Mouse (Mus musculus): ENCODE measurements at regions not wholly inside any gene's neighbourhood (a gene's known extent, or its start where the extent isn't known, plus 50 kb on each side); places are given as distances from the start of the nearest gene placed in this dataset.
"Not testable (repeated sequence)": the region's sequence is repeated elsewhere in the genome, so short reads cannot be mapped to it uniquely, and the experiment has no call there.

DNA sequence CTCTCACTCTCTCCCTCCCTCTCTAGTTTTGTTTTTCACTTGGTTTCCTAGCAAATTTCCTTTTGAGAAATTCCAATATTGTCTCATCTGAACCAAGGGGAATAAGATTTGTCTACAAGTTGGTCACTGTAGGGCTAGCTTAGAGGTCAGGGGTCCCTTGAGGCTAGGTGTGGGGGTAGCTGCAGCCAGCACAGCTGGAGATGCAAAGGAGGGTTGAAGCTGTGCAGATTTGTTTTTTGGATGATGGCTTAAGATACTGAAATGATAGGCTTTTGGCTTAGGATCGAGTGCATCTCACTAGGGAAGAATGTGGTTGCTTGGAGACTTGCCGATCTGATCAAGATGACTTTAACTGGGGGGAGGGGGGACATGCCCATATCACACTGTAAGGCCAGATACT, 88.3 kb upstream of the Tmem28 start:
- no peak for DNase-seq (ENCODE audit: low spot score in 2 of 2)

DNA sequence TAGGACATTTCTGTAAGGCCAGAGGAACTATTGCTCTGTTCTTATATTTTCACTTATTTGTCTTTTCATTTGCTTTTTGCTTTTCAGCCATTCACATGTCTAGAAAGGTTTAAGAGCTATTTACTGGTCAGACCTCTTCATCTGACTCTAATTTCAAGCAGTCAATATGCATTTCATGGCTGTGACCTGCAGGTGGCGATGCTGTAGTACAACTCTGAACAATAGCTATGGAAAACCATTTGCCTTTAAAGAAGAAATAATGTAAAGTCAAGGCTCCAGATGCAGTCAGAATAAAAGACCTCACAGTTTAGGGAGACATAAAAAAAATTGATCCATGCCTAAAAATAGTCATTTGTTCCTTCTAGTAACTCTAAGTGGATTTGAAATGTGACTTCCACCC, 95.7 kb upstream of the Tmem28 start:
- DNase-seq (ENCODE audit: low spot score in 2 of 2) = peak in 1 of 2 experiments; percentile 29

DNA sequence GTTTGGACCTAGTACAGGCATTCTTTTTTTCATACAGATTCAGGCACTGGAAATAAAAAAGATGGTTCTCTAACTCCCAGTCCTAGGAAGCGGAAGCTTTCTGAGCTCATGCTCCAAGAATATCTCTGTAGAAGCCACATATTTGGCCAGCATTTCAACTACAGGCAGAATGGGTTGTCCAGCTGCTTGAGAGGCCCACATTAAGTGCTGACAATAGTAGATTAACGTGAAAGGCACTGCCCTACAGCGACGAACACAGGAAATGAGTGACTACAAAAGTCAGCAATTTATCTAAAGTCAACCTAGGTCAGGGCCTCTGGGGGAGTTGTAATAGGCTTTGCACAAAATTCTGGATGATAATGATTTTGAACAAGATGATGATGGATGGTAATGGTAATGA, 125.5 kb upstream of the Tmem28 start:
- no peak for DNase-seq (ENCODE audit: low spot score in 2 of 2)

DNA sequence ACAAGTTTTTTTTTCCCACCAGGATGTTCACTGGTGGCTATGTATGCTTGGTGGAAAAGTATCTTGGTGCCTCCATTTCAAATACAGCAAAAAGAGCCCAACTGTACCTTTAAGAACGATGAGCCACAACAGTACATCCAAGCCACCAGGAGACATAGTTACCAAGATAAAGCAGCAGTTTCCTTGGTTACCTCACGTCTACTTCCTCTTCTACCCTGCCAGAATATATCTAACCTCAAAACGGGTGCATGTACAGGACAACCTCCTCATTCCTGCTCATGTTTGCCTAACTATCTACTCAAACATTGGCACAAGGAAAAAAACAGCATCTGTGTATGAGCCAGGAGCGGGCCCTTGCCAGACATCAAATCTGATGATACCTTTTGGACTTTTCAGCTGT, 129.8 kb upstream of the Tmem28 start:
- peak; percentile 2 to 4 for DNase-seq (ENCODE audit: low spot score in 2 of 2)

DNA sequence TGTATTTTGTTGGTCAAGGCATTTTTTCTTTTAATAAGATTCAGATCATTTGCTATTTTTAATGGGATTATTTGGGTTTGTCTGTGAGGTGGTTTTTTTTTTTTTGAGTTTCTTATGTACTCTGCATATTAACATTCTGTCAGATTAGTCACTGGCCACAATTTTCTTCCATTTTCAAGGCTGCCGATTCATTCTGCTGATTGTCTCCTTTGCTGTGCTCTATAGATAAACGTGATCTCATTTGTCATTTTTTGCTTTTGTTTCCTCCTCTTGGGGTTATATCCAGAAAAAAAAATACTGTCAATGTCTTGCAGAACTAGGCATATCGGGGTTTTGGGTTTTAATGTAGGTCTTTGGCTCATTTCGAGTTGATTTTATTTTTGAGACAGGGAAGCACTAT, 131.1 kb upstream of the Tmem28 start:
- DNase-seq (ENCODE audit: low spot score in 2 of 2) = no peak

DNA sequence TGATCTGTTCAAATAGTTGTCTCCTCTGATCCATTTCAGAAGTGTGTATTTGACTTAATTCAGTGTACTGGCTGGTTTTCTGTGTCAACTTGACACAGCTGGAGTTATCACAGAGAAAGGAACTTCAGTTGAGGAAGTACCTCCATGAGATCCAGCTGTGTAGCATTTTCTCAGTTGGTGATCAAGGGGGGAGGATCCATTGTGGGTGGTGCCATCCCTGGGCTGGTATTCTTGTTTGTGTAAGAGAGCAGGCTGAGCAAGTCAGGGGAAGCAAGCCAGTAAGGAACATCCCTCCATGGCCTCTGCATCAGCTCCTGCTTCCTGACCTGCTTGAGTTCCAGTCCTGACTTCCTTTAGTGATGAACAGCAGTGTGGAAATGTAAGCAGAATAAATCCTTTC, 138.3 kb upstream of the Tmem28 start:
- DNase-seq (ENCODE audit: low spot score in 2 of 2) = not testable (repeated sequence)

DNA sequence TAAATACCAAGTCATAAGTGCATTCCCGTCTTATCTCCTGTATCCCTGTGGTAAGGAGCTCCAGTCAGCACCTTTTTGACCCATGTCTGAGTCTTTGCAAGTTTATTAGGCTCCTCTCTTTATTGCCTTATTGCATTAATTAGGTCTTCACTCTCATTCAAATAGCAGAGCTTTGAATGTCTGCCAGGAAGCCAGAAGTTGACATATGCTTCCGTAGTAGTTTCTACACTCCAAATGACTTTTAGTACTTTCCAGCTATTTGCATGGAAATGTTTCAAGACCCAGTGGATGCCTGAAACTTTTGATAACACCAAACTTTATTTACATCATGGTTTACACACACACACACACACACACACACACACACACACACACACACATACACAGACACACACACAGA, 153.2 kb upstream of the Tmem28 start:
- no peak for DNase-seq (ENCODE audit: low spot score in 2 of 2)

DNA sequence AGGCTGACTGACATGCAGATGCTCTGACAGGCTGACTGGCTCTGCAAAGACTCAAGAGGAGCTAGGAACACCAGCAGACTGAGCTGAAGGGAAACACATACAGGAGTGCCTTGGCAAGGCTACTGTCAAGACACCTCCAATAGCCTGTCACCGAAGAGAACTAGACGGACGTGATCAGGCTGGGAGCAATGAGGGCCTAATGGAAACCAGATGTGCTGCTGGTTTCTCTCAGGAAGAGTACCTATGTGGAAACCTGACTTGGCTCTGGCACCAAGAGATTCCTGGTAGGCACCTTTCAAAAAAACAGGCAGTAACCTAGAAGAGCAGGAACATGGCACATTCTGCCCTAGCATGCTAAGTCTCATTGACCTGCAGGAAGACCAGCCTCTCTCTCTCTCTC, 158.3 kb upstream of the Tmem28 start:
- DNase-seq (ENCODE audit: low spot score in 2 of 2) = no peak

DNA sequence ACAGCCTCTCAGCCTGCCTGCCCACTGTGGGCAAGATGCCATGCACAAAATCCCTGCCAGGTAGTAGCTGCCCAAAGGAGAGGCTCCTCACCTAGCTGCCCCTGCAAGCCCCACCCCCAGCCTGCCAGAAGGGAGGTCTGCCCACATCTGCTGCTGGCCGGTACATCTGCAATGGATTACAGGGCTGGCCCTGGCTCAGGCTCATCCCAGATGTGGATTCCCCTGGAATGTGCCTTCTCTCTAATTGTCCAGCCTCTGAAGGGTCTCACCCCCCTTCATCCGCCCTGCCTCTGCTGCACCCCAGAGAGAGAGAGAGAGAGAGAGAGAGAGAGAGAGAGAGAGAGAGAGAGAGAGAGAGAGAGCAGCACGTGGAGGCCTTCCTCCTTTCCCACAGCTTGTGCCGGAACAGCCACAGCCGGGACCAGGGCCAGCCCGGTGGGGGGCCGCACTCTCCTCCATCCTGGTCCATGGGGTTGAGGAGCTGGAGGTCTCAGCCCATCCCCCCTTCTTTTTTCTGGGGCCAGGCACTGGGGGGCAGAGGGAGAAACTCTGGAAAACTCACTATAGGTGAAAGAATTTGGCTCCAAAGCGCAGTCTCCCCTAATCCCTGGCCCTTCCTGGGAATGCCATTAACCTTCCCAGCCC, 161.2 kb upstream of the Tmem28 start:
- no peak for DNase-seq (ENCODE audit: low spot score in 2 of 2)

DNA sequence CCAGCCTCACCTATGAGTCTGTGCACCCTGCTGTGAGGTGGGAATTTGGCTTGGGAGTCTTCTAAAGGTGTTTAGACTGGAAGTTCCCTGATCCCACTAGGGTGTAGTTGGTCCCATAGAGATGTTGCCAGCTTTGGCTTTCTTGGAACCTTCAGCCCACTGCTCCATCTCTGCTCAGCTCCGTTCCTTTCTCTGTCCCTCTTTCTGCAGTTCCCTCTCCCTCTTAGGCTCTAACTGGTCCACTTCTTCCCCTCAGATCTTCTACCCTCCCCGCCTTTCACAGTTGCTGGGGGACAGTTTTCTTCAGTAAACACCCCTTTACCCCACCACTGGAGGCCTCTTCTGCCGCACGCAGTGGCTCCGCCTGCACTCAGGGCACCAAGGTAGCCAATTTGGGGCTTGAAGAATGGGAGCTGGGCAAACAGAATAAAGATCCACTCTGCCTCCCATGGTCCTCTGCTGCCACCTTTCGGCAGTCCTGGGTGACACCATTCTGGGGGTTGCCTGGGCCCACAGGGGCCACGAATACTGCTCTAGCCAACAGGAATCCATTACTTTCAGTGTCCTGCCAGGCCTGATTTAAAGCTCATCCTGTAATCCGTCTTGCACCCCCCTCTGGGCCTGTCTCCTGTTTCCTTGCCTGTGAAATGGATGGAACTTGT, 162.9 kb upstream of the Tmem28 start:
- peak; percentile 54 for DNase-seq (ENCODE audit: low spot score in 2 of 2)

DNA sequence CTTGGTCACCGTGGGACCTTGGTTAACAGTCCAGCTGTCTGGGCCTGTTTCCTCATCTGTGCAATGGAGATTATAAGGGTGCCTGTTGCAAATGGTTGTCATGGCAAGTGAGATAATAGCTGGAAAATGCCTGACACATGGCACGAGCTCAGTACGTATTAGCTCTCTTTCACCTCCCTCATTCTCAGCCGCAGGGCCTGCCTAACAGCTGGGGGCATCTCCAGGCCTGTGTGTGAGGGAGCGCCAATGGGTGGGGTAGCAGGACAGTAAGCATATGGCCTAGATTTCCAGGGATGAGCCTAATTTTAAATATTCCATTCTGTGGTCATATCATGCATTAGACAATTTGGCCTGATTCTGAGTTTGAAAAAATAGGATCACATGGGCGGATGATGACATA, 163.8 kb upstream of the Tmem28 start:
- no peak for DNase-seq (ENCODE audit: low spot score in 2 of 2)

DNA sequence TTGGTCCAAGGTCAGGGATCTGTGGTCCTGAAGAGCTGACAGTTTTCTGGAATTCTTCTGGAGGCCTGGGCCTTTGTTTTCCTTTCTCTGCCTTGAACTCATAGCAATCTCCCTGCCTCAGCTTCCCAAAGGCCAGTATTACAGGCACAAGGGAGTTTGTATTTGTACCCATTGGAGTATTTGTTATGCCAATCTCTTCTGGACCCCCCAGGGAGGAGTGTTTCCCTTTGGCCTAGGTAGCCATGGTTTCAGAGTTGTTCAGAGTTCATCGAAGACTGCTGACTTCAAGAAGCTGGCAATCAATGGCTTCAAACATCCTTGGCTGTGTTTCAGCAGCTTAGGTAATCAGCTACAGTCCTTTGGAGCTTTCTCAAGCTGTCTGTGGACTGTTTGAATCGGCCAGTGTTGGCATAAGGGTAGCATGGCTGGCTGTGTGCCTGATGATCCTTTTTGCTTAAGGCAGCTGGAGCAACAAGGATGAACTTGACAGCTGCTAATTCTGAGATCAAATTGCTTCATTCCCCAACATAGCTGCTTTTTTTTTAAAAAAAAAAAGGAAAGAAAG, 161.2 kb upstream of the Pja1 start:
- DNase-seq (ENCODE audit: low spot score in 2 of 2) = no peak

DNA sequence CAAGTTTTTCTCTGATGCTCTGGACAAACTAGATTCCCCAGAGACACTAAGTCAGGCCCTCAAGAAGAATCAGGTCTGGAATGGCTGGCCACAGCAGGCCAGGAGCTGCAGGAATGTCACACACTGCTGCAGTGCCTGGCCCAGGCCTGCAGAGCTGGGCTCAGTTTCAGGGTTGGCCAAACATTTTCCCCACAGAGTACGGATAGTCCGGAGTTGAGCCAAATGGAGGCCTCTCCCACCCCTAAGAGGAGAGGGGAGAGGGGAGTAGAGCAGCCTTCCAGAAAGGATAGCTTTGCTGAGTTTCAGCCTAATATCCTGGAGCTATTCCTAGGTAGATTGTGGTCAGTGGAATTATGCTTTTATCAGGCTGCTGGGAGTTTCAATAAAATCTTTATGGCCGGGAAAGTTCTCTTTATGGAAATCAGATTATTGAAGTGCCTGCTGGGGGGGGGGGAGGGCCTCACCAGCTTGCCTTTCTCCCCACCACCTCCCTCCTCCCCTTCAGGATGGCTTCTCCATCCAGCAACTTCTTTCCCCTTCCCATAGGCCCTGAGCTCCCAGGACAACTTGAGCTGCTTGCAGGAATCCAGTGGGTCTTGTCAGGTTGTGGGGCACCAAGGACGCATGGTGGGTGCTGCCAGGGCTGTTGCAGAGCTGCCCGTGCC, 153.6 kb upstream of the Pja1 start:
- DNase-seq (ENCODE audit: low spot score in 2 of 2) = no peak

DNA sequence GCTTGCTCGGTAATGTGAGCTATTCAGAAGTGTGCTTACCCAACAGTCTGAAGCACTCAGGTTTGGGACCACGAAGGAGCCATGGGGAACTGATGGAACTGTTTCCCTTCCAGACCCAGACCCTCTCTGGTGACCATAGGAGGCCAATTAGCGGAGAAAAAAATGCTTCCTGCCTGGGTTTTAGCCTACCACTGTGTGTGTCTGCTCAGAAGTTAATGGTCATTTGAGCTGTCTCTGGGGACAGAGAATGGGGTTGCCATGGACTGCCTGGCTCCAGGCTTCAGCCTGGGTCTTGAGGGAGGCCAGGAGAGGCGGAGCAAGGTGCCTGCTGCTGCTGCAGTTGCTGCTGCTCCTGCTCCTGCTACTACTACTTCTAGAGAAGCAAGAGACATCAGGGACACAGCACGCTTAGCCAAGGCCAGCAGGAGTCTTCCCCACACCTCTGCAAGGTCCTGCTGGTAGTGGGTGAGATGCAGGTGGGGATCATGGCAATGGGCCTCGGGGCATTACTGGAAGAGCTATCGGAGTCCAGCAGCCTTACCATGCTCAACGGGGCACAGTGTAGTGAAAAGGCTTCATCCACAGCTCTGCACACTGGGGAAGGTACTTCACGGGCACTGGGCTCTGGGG, 141.2 kb upstream of the Pja1 start:
- DNase-seq (ENCODE audit: low spot score in 2 of 2) = no peak

DNA sequence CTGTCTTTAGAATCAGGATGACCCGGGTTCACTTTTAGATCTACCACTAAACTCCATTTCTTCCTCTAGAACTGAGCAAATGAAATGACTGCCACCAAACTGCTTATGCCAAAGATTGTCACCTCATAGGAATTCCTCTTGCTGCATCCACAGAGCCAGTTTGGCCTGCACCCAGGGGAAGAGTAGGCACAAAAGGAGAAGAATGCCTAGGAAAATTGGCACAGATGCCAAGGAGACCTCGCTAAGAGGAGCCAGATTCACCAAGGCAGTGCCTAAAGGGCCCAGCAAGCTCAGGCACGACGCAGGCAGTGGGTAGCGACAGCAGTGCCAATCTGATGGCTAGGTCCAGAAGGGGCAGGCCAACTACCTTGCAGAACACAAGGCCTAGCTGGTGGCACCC, 139.0 kb upstream of the Pja1 start:
- no peak for DNase-seq (ENCODE audit: low spot score in 2 of 2)

DNA sequence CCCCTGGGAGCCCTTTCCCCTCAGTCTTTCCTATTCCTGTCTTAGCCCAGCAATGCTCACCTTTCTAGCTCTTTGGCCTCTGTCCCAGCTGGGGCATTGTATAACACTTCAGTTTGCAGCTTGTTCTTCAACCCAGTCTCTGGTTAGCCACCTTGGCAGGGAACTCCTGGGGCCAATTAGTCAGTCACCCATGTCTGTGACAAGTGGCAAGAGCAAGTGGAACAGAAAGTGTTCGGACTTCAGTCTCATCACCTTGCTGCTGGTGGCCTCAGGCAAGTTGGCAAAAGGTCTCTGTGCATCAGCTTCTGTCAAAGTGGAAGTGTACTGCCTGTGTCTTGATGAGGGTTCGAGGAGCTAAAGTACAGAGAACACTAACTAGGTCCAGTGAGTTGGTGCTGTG, 138.5 kb upstream of the Pja1 start:
- DNase-seq (ENCODE audit: low spot score in 2 of 2) = no peak

DNA sequence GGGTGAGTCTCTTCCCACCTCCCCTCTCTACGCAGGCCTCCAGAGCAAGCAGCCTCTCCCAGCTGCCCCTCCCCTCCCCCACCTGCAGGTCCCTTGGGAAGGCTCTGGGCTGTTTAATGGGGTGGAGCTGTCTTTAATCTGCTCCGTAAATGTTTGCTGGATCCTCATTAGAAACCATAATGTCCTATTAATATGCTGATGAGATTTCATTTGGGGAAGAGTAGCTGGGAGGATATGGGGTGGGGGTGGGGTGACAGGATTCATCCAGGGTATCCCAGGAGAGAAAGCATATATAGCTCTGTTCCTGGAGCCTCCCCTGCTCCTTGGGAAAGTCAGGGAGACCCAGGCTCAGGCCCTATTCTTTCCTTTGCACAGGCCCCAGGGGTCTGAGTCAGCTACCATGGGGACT, 137.2 kb upstream of the Pja1 start:
- DNase-seq (ENCODE audit: low spot score in 2 of 2) = no peak

DNA sequence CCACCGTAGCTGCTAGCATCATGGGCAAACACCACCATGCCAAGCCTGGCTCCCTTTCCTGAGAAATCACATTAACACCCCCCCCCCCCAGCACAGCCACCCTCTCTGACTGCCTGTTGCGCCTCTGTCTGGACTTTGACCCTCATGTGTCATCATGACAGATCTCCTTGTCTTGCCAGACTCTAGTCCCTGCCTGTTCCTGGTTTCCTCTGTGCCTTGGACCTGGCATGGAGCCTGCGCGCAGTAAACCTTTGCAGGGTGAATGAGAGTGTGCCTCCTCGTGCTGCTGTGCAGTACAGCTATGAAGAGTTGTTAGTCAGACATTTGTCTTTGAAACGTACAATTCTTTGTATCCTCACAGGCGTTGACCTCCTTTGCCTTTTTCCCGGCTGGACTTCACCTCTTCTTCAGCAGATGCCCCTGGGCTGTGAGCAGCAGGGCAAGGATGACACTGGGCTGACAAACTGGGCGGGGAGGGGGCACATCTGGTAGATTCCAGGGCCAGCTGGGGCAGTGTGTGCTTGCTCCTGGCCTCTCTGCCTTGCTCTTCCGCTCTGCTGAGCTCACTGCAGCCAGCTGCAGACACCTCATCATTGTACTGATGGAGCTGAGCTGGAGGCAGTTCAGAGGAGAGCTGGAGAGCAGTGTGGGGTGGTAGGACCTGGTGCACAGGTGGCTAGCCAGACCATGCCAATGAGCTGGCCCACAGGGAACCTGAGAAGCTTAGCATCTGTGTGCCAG, 134.2 kb upstream of the Pja1 start:
- no peak for DNase-seq (ENCODE audit: low spot score in 2 of 2)

DNA sequence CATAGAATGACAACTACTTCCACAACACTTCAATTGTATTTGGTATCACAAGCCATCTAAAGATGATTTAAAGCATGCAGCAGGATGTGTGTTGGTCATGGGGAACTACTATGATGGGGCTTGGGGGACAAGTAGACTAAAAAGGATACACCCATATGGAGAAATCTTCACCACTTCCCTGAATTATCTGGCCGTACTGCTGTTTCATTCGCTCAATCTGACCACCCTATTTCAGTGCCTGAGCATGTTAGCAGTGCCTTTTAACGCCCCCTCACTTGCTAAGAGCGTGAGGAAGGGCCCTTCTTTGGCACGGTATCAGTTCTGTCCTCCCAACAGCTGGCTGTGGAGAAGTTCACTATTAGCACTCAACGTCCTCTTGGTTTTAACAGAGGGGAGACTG, 132.6 kb upstream of the Pja1 start:
- no peak for DNase-seq (ENCODE audit: low spot score in 2 of 2)

DNA sequence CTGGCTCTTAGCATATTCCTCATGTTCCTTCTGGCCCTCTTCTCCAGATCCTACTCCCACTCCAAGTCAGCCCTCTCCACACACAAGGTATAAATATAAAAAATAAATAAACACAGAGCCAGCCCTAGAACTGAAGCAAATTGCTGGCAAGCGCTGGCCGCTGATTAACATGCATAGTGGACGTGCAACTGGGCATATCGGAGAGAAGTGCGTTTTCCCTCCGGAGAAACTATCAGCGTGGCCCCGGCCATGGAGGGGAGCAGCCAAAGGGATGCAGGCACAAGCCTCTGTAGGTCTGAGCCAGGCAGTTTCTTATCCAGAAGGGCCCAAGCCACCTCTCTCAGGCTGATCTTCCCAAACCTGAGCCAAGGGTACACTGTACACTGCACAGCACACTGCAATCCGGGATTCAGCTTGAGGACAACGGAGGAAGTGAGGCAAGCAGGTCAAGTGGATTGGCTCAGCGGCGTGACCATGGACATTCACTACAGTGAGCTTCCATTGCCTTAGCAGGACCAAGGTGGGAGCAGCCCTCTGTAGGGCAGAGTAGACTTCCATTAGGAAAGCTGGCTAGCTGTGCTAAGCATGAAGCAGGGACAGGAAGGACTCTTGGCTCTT, 131.3 kb upstream of the Pja1 start:
- no peak for DNase-seq (ENCODE audit: low spot score in 2 of 2)

DNA sequence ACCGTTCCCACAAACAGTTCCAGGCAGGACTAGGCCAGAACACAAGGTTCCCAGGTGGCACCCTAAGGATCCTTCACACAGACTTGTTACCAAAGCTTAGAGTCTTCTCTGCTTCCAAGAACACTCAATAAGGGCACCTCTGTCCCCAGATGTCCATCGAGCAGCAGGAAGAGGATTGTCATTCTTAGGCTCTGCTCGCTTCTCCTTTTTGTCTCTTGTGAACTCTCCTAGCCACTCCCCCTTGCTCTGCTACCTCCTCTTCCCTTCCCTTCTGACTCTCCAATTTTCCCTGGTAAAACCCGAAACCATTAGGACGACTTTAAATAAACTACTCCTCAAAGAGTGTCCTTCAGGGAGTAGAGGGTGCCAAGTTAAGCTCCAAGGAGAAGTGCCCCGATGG, 124.4 kb upstream of the Pja1 start:
- DNase-seq (ENCODE audit: low spot score in 2 of 2) = no peak
